Mouse (Mus musculus) heart, postnatal 36 days (tissue): ENCODE measurements around the gene Agpat2. TPM values are rescaled to one million over a fixed set of nuclear protein-coding genes. Genes with fewer than 3 reads are reported as not detected.
A peak's percentile ranks its signal among the peaks of the same experiment; 100 is the strongest.

Source experiments
- DNase-seq, 2 experiments: peaks; one replicate each; pipeline ENCODE4 v3.0.0; 2021 to 2022
- intact Hi-C: fragments of 180-260 bp; cut with DNase I; formaldehyde crosslinking; loops from one replicate; pipeline ENCODE4 v1.15.1; 2025
- total RNA-seq, 2 experiments: library from RNA; stranded (reverse); gene quantifications; 2 replicates each; pipeline ENCODE4 v1.2.3; 2021

Agpat2 gene
- 10 to 100 TPM; 69.1 to 71.6 TPM for total RNA-seq

GRCm38 (mm10) chr2:26603720-26604671, at the start of gene Agpat2:
Gene Agpat2, minus strand, starts transcription at chr2:26604417.
- peak; percentile 75 to 82 for DNase-seq
- intact Hi-C loops = loop anchor here (1.0 kb wide), 1 partner anchor 36 kb away; no protein-coding TSS in a partner anchor

GRCm38 (mm10) chr2:26646643-26647293, 42.6 kb upstream of the Agpat2 start:
- intact Hi-C loops = loop anchor here (1.0 to 10.0 kb wide), 2 partner anchors 392 to 588 kb away; no protein-coding TSS in a partner anchor

GRCm38 (mm10) chr2:26643942-26644341, 39.7 kb upstream of the Agpat2 start:
- peak in 1 of 2 experiments; percentile 28 for DNase-seq
- intact Hi-C loops = loop anchor here (5.0 to 10.0 kb wide), 2 partner anchors 258 to 591 kb away; partner anchors contain the start of gene Surf6

More at GRCm38 (mm10) chr2:26646643-26647293, 42.6 kb upstream of the Agpat2 start:
- peak; percentile 65 to 68 for DNase-seq

GRCm38 (mm10) chr2:26641006-26641647, 36.9 kb upstream of the Agpat2 start:
- intact Hi-C loops = loop anchor here (1.0 to 10.0 kb wide), 3 partner anchors 9 to 594 kb away; partner anchors contain the start of gene Surf6
- no peak for DNase-seq

GRCm38 (mm10) chr2:26639838-26640830, 35.9 kb upstream of the Agpat2 start:
- DNase-seq = peak; percentile 98 to 99
- intact Hi-C loops = loop anchor here (1.0 to 10.0 kb wide), 4 partner anchors 36 to 595 kb away; partner anchors contain the start of genes Agpat2, Sec16a and Surf6

- DNase-seq = no peak
- intact Hi-C loops = loop anchor here (5.0 kb wide), 1 partner anchor 192 kb away; the partner anchor contains the start of gene Sec16a
Measured at GRCm38 (mm10) chr2:26639083-26639482, 34.9 kb upstream of the Agpat2 start.

GRCm38 (mm10) chr2:26638572-26638971, 34.4 kb upstream of the Agpat2 start:
- DNase-seq = no peak
- intact Hi-C loops = loop anchor here (5.0 kb wide), 1 partner anchor 191 kb away; the partner anchor contains the start of gene Sec16a

- intact Hi-C loops = loop anchor here (5.0 kb wide), 1 partner anchor 191 kb away; the partner anchor contains the start of gene Sec16a
- DNase-seq = no peak
Measured at GRCm38 (mm10) chr2:26638039-26638438, 33.8 kb upstream of the Agpat2 start.

- no peak for DNase-seq
- intact Hi-C loops = loop anchor here (5.0 kb wide), 1 partner anchor 190 kb away; the partner anchor contains the start of gene Sec16a
Measured at GRCm38 (mm10) chr2:26637316-26637932, 33.2 kb upstream of the Agpat2 start.

- no peak for DNase-seq
- intact Hi-C loops = loop anchor here (5.0 kb wide), 1 partner anchor 189 kb away; the partner anchor contains the start of gene Sec16a
Measured at GRCm38 (mm10) chr2:26636325-26636635, 32.1 kb upstream of the Agpat2 start.

GRCm38 (mm10) chr2:26635489-26636324, 31.5 kb upstream of the Agpat2 start:
- DNase-seq = no peak
- intact Hi-C loops = loop anchor here (5.0 kb wide), 1 partner anchor 188 kb away; the partner anchor contains the start of gene Sec16a

- intact Hi-C loops = loop anchor here (5.0 kb wide), 1 partner anchor 188 kb away; the partner anchor contains the start of gene Sec16a
- DNase-seq = no peak
Measured at GRCm38 (mm10) chr2:26634629-26635488, 30.6 kb upstream of the Agpat2 start.

- DNase-seq = no peak
- intact Hi-C loops = no loop called here
Measured at GRCm38 (mm10) chr2:26633953-26634530, 29.8 kb upstream of the Agpat2 start.

- no peak for DNase-seq
- intact Hi-C loops = no loop called here
Measured at GRCm38 (mm10) chr2:26632541-26633395, 28.6 kb upstream of the Agpat2 start.

- DNase-seq = no peak
- intact Hi-C loops = no loop called here
Measured at GRCm38 (mm10) chr2:26628792-26629437, 24.7 kb upstream of the Agpat2 start.
